Mouse (Mus musculus) thymus, postnatal 14 days (tissue): ENCODE results near the gene Hoxa4.

Experiments used
- DNase-seq: peaks from one replicate; pipeline ENCODE4 v3.0.0; 2021

Gene Hoxa4

DNA sequence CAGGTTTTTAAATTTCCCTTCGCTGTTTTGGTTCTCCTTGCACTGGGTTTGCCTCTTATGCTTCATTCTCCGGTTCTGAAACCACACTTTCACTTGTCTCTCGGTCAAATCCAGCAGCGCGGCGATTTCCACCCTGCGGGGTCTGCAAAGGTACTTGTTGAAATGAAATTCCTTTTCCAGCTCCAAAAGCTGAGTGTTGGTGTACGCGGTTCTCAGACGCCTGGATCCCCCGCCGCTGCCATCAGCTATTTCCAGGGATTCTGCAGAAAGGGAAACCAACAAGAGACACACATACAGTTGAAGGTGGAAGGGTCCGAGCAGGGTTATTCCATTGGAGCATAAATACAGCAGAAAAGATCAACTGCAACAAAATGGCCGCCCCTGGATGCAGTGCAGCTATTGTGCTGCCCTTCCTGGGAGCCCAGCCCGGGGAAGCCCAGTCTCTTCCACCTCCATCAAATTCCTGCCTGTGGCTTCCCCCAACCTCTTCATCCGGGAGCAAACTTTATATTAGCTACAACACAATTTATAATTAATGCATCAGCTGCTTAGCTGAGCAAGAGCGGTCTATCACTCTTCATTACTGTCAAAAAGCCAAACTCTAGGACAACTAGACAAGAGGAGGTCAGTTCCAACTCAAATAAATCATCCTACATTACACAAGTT lies 28.1 kb downstream of the Hoxa4 start:
- DNase-seq: no peak

DNA sequence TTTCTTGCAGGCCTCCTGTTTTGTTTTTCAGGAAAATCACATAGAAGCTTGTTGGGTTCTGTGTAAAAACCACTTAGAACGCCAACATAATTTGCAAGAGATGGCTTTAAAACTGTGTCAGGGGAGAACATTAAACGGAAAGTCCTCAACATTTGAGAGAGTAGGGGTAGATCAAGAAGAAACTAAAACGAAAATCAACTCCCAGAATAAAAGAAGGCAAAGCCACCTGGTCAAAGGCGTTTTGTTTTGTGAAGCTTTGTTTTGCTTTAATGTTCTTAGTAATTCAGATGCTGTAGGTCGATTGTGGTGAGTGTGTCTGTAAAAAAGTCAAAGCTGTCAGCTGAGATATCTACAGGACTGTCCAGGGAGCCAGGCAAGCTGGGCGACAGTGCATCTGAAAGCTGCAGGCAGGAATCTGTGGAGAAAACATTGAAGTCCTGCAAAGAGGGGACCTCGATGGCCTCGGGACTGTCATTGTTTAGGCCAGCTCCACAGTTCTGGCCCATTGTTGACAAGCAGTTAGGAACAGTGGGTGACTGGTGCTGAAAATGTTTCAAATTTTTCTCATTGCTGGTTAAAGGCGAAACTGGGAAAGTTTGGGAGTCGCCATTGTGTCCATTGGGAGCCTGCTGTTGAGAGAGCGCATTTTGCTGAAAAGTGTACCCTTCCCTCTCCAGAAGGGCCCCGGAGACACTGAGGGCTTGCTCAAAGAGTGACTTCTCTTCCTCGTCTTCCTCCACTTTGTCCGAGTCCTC lies 28.8 kb downstream of the Hoxa4 start:
- DNase-seq: no peak

DNA sequence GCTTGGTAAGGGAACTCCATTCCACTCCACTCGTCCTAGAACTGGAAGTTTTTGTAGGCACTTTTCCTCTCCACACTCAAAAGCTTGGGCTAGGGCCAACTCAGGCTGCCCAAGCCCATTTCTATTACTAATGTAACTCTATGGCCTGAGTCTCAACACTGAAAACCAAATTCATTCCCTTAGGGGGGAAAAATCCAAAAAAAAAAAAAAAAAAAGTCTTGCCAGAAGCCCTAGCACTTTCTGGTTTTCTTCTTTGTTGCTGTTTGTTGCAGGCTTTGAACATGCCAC lies 29.5 kb downstream of the Hoxa4 start:
- no peak for DNase-seq

DNA sequence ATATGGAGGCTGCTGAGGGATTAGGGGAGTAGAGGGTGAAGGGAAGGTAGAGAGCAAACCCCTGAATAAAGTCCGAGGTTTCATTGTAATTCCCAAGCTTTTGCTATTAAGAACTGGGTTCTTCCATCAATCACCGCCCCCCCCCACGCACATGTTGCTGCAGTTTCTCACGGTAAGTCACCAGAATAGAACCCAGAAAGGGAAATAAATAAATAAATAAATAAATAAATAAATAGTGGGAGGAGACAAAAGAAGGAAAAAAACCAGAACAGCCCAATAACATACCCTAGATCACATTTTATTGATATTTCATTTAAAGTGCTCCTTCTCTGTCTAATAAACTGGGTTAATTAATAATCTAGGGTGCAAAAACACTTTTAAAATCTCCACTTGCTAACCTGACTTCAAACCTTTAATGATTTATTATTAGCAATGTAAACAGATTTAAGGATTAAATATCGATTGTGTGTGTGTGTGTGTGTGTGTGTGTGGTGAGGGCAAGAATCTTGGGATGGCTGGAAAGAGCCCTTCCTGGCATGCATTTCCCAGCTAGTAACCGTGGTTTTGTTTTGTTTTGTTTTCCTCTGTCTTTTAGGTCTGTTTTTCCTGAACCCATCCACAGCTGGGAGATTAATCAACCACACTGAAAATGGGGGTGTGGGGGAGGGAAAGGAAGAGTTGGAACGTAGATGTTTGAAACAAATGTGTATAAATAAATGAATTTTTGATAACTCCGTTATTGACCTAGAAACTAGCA lies 30.0 kb downstream of the Hoxa4 start:
- DNase-seq: no peak

DNA sequence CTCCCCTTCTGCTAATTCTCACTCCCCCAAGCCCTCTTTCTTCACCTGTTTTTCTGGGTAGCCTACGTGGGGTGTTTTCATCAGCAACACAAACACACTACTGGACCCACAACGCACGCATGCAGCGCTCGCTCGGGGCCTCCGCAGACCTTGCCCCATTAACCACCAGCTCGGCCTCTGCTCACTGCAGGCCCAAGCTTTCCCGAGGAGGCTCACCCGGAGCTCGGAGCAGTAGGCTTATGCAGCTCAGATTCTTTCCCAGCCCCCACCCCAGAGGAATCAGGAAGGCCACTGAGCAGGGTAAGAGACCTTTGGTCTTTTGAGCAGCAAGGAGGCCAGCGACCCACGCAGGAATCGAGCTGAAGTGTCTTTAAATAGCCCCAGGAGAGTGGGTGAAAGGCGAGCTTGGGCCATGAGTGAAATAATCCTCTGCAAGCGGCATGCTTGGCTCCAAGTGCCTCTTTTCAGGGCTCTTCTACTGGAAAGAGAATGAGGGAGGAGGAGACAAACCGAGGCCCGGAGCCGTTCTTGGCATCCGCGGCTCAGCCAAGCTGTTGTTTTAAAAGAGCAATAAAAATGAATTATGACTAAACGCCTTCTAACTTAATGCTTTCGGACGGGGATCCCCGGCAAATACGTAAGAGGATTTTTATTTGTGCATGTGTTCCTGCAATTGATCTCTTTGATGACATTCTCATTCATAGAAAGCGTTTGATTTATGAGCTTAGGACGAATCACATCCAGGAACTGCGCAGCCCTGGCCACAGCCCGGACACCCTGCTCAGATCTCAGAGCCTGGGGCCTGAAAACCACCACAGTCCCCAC lies 30.8 kb downstream of the Hoxa4 start:
- DNase-seq: no peak

DNA sequence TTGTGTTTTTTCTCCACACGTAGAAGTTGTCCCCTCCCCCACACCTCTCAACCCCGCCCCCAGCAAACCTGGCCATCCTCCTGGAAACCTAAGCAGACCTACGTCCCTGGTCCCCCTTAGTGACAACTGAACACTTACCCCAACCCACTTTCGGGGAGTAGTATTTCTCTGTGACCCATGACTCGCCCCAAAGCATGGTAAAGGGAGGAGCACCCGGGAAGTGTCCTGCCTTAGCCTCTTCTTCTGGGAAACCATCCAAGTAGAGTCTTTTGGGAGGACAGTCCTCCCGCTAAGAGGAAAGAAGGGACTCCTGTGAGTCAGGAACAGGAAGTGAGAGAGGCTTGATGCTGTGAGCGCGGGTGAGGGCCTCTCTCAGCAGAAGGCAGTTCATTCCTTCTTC lies 31.6 kb downstream of the Hoxa4 start:
- no peak for DNase-seq

DNA sequence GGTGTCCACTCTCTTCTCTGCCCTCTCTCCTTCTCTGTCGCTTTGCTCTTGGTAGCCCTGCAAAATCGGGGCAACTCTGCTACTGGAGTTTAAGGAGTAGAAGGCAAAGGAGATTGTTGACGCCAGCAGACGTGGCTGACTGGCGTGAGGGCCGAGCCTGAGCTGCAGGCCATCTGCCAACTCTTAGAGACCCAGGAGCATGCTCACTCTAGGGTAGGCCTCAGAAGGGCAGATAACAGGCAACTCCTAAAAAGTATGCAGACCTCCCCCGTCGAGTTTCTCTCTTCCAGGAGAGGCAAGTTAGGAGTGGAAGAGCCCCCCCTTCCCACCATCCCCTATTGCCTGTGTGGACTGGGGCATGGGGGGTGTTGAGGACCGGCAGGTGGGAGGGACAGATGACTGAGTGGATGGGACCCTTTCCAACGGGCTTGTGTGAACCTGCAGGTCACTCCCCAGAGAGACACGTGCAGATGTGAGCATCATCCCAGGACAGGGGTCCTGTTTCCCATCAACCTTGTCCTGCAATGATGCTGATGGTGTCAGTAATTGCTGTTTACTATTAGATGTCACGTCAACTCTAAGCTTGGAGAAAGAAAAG lies 32.3 kb downstream of the Hoxa4 start:
- no peak for DNase-seq

DNA sequence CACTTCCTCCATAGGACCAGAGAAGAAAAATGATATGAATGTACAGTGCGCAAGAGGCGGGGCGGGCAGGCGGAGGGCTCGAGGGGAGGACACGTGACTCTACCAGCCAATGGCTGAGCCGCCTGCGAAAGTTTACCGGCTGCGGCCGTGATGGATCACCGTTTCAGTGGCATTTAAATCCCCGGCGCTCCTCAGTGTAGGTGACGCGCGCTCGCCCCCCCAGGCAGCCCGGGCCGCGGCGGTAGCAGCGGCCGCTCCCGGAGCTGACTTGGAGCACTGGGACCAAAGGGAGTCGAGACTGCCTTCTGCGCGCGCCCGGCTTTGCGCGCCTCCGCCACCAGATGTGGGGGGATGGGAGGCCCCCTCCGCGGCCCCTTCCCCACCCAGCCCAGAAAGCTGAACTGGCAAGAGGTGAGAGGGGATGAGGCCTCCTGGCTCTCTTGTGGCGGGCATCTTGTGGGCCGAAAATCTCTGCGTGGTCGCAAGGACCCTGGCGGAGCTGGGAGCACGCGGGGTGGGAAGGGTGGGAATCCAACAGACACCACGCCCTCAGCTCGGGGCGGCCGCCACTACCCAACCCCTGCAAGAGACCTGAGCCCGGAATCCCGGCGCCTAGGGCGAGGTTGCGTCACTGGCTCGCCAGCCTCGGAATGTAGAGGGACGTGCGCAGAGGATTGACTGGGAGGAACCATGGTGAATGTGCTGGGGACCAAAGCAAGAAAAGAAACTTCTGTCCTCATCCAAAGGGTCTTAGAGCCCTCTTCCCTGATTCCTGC lies 33.1 kb downstream of the Hoxa4 start, which contains the start of gene Hoxa1:
TSS of gene Hoxa1 (minus strand) at position 42 of the 776 bp plus-strand sequence.
- DNase-seq: peak; percentile 67

DNA sequence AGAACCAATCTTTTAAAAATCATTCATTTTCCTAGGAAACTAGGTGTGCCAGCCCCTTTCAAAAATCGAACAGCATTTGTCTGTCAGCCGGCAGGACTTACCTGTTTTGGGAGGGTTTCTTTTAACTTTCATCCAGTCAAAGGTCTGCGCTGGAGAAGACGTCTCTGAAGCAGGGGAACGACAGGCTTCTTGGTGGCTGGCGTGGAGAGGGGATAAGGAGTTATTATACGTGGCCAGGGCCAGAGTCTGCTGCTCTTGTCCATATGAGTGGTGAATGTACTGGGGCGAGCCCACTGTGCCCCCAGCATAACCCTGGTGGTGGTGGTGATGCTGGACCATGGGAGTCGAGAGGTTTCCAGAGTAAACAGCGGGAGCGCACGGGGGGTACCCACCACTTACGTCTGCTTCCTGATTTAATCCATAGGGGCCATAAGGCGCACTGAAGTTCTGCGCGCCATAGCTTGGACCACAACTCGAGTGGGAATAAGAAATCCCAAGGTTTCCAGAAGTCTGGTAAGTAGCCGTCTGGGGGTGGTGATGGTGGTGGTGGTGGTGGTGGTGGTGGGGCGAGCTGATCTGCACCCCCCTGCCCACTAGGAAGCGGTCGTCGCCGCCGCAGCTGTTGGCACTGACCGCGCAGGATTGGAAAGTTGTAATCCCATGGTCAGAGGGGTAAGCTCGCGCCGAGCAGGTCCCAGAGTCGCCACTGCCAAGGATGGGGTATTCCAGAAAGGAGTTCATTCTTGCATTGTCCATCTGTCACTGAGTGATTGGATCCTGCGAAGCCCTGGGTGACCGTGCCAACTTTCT lies 33.9 kb downstream of the Hoxa4 start:
- DNase-seq: no peak

DNA sequence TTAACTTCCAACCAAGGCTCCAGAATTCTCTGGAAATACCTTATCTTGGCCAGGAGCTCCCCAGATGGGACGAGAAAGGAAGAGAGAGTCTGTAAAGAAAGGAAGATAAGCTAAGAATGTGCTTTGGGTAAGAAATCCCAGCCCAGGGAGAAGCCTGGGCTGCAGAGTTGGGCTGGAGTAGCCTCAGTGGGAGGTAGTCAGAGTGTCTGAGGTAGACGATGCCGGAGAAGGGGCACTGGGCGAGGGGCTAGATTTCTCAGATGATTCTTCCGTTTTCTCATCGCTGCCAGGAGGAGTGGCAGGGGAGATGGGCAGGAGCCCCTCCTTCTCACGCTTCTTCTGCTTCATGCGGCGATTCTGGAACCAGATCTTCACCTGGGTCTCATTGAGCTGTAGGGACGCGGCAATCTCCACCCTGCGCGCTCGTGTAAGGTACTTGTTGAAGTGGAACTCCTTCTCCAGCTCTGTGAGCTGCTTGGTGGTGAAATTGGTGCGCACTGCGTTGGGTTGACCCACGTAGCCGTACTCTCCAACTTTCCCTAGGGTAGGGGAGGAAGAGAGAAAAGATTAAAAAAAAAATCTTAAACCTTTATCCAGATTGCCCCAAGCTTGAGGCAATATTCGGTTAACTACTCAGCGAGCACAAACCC lies 34.9 kb downstream of the Hoxa4 start:
- no peak for DNase-seq

DNA sequence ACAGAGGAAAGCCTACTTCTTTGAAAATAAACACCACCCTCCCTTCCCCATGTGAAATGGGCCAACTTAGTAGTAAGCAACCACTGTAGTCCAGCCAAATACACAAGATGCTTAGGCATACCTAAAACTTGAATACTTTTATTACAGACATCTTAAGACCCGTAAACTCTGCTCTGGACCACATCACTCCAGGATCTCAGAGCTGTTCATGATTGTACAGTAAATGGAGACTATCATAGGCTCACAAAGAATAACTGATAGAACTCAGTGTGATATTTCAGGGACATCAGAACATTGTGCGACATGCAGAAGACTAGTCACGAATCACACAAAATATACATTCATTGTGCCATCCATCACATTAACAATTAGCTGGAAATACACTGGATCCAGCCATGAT lies 36.1 kb downstream of the Hoxa4 start:
- DNase-seq: no peak

DNA sequence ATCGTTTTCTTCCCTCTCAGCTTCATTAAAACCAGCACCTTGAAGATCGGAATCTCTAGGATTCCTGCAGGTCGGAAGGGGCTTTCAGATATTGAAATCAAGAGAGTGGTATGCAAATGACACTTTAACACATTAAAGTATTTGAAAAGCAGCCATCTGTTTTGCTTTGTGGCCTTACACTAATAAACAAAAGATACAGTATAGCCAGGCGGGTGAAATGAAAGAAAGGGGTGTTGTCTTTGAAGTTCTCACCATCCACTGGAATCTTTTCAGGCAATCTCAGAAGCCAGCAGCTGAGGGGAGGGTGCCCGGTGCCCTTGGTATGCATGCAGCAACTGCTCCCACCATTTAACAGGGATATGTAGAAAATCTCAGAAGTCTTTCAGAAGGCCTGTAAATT lies 37.5 kb downstream of the Hoxa4 start:
- no peak for DNase-seq

DNA sequence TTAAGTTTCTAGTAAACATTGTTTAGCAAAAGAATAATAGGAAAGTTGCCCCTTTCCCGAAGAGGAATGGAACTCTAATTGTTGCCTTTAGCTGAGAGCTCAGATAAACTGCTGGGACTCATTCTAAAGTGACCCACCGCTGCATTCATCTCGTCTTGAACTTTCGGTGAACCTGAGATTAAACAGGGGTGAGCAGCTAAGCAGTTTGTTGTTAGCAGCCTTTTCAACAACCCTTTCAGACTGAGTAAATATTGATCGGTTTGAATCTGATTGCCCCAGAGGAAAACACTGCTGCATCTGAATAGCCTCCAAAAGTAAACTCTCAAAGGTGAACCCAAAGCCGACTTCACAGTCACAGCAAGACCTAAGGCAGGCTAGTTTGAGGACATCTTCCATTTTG lies 38.3 kb downstream of the Hoxa4 start:
- no peak for DNase-seq

DNA sequence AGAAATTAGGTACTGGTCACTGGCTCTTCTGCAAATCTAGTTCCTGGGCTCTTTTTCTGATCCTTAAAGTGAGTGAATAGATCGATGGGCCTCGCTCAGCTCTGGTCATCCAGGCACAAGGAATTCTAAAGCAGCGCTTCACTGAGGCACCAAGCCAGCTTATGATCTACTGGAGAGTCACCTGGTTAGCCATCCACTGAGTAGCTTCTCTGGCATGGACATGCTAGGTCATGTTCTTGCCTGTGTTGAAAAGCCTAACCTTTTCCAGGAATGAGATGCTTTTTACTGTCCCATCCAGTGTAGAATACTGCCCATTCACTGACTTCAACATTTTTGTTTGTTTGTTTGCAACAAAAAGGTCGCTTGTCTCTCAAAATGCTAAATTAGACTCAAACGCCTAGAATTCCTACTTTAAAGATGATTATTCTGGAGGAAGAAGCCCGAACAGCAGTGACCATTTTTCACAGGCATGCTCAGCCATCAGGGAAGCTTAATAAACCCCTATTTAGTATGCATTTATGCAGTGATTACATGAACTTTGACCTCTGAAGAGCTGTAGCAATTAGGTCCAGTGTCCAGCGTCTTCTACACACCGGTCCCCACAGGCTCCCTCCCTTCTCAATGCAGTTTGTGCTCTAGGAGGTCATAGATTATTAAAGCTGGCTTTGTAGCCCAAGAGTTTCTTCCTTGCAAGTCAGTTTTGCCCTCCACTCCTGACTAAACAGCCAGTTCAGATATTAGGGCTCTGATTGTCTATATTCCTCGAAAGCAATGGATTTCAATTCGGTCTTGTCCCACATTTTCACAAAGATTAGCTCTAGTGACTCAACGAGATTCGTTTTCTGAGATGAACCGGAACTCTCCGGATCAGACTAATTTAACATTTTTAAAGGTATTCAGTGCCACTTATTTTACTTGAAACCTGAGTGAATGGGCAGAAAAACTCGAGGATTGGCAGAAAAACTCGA lies 39.0 kb downstream of the Hoxa4 start:
- no peak for DNase-seq

DNA sequence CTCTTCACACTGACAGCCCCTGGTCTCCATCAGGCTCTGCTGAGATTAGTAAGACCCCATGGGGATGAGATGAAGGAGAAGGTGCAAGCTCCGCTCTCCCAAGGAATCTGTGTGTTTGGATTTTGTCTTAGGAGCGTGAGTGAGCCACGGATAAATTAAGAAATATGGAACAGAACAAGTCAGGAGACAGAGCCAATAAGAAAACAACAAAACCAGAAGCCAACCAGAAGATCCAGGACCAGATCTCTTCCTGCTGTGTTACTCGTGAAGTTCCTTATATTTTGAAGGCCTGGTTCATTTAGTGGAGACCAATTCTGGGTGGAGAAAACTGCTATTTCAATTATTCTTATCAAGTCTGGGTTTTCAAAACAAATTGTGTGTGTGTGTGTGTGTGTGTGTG lies 40.0 kb downstream of the Hoxa4 start:
- no peak for DNase-seq

DNA sequence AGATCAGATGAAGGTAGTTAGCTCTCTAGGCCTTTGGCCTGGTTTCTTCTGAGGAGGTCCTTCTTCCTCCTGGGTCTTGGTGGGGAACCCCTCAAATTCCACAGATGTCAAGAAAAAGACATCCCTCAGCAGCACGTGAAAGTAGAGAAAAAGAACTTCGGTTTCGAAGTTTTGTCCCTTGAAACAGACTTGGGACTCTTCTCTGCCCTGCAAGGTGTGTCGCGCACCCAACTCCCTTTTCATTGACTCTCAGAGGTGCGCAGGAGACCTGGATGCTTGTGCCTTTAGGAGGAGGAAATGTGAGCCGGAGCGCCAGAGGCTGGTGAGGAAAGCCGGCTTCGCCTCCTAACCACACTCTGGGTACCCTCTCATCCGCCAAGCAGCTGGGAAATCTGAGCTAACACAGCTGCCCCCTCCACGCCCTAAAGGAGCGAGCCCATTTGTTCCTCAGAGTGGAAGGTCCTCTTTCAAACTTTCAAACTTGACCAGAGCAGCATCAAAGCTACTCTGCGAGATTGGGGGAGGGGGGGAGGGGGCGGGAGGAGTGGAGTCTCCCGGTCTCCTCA lies 41.1 kb downstream of the Hoxa4 start:
- DNase-seq: no peak
